Mouse (Mus musculus) liver, embryonic 14.5 days (tissue): Measurements from ENCODE around the gene Bak1.

Experiments used
- CTCF ChIP-seq: IDR thresholded peaks from 2 replicates; pipeline ENCODE4 v1.5.1; 2016; ENCODE audit warnings: antibody characterized with exemption, low read depth, control low read depth
- EP300 ChIP-seq: IDR thresholded peaks from 2 replicates; pipeline ENCODE4 v1.6.1; 2016; ENCODE audit warnings: antibody characterized with exemption, low read depth

DNA sequence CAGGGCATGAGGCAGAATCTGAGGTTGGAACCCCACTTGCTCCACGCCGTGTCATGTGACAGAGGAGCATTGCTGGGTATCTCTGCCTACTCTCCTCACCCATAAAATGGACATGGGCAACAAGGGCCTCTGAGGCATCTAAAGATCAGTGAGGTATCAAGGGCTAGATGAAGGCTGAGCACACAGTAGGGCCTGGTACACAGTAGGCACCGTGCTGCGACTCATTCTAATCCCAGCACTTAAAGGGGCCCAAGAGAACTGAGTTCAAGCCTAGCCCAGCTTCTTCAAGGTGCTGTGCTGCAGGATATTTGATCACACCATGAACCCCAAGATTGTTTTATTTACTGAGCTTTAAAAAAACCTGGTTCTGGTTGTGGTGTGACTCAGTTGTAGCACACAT is 2.1 kb upstream of the Bak1 start:
- TF ChIP-seq CTCF (no peak), EP300 (no peak)
